In genomic region chr11:50476971-50477370, GRCm38 (mm10) we compare ENCODE assay signal across 9 mouse cellular contexts. TPM values are rescaled to one million over a fixed set of nuclear protein-coding genes. Genes with fewer than 3 reads are reported as not detected.
DNase-seq lines count a peak whose midpoint lies in the region; ATAC-seq lines count a peak whose summit lies in the region.
"Had no signal": no experiment of that assay in that cellular context is flagged by ENCODE, and none has a peak within 500 bp of the region (broad histone marks: within the 10 kb centered on the region; RNA-seq: fewer than 3 reads in every experiment).

No protein-coding gene starts in this region.

- H3K36me3 ChIP-seq in heart, embryonic 13.5 days: no peaks in the 10 kb centered on the region

- peak; percentile 57; the same call in 1 of the 2 replicates for ATAC-seq in heart, embryonic 13.5 days (ENCODE audit: extremely low read depth, insufficient number of reproducible peaks, low FRiP score, low TSS enrichment)
- no peak for ATAC-seq in erythroid progenitor cell, adult 5-6 weeks (replicated peaks; ENCODE audit: low FRiP score, poor library complexity, severe bottlenecking)

- H3K9me3 ChIP-seq in heart, embryonic 13.5 days: no peaks in the 10 kb centered on the region

- peak overlapping the region; percentile 70 for H3K27ac ChIP-seq in heart, embryonic 13.5 days (replicated peaks)

- no peak for DNase-seq in heart, adult 9 months (ENCODE audit: low spot score in 2 of 2)
- DNase-seq in 3T3-L1 (ENCODE audit: low read depth, low spot score) (peak; percentile 9), NIH3T3 (ENCODE audit: low read depth) (peak; percentile 65)
- peak; percentile 75 for DNase-seq in heart, postnatal 4 days
- DNase-seq in urinary bladder, postnatal 25 days (ENCODE audit: low spot score): no peak
- no peak for DNase-seq in cerebellum, postnatal 4 days (ENCODE audit: low spot score in 2 of 2)
- DNase-seq: kidney, adult 9 months had no signal

- H3K4me1 ChIP-seq in heart, embryonic 13.5 days: peaks cover 19% of the 10 kb centered on the region

- H3K4me3 ChIP-seq in heart, embryonic 13.5 days: no peak overlapping the region

- peak overlapping the region; percentile 35 for H3K4me2 ChIP-seq in heart, embryonic 13.5 days

- 7% methylated on average over 6 of the region's 6 CpGs for WGBS in heart, embryonic 13.5 days

- no peaks in the 10 kb centered on the region for H3K27me3 ChIP-seq in heart, embryonic 13.5 days (replicated peaks)

- H3K9ac ChIP-seq in heart, embryonic 13.5 days: no peak overlapping the region

RNA-seq across cellular contexts. Expression of gene Rufy1, which starts 46.0 kb away (rescaled TPM):
- polyA plus RNA-seq in heart, embryonic 13.5 days (2015; fragmentation: Nextera tagmentation; extraction: Ambion mirVana): 19.5 and 22.2 TPM in 2 replicates
- total RNA-seq in heart, postnatal 4 days (2021): 10 to 100 TPM; 27.1 to 27.9 TPM
- total RNA-seq in erythroid progenitor cell, adult 5-6 weeks (2015; ENCODE audit: low replicate concordance): 13.4 and 13.7 TPM in 2 replicates
- 8.6 and 10.3 TPM in 2 replicates for total RNA-seq in erythroid progenitor cell, adult 5-6 weeks (2017; ENCODE audit: low replicate concordance)

Comparison
In these comparisons a context has a peak if more than half of its experiments do, and no peak if none do; other contexts are left out.
1. DNase-seq: peak in 3T3-L1 (single experiment), NIH3T3 (single experiment) and heart, postnatal 4 days (single experiment); none in heart, adult 9 months (0 of 2), urinary bladder, postnatal 25 days (single experiment) and cerebellum, postnatal 4 days (0 of 2).